Mouse (Mus musculus) effector memory CD4-positive, alpha-beta T cell, adult 5 months (primary cell): ENCODE data around the gene Tmem215. TPM values are rescaled to one million over a fixed set of nuclear protein-coding genes. Genes with fewer than 3 reads are reported as not detected.

Experiments
- polyA plus RNA-seq: library from polyadenylated mRNA; unstranded; fragments of 100-300 nt; shearing (Covaris generic); gene quantifications from one replicate; pipeline ENCODE4 v1.2.1, GENCODE M21; 2017

Tmem215 gene
- polyA plus RNA-seq = not detected

GRCm38 (mm10) chr4:40471880-40472279 is at the start of gene Tmem215:
Gene Tmem215 (plus strand): TSS chr4:40472180.

Other genes starting within 250 kb of the Tmem215 start
- gene Ddx58, start 232.4 kb upstream of the Tmem215 start, polyA plus RNA-seq = 77.4 TPM
- gene Smim27, start 202.6 kb upstream of the Tmem215 start, polyA plus RNA-seq = 47.0 TPM
- 30.9 TPM for gene Topors, start 202.3 kb upstream of the Tmem215 start, polyA plus RNA-seq
- 70.0 TPM for gene Ndufb6, start 192.8 kb upstream of the Tmem215 start, polyA plus RNA-seq
- gene Aptx, start 231.0 kb downstream of the Tmem215 start, polyA plus RNA-seq = 21.2 TPM
- 812 TPM for gene Dnaja1, start 250.0 kb downstream of the Tmem215 start, polyA plus RNA-seq